Mouse (Mus musculus) kidney, postnatal 14 days (tissue): ENCODE results near the gene Tars.
A peak's percentile ranks its signal among the peaks of the same experiment; 100 is the strongest.

Experiments
- DNase-seq: peaks from one replicate; pipeline ENCODE4 v3.0.0; 2022; ENCODE audit warnings: mixed read lengths

Gene Tars

DNA sequence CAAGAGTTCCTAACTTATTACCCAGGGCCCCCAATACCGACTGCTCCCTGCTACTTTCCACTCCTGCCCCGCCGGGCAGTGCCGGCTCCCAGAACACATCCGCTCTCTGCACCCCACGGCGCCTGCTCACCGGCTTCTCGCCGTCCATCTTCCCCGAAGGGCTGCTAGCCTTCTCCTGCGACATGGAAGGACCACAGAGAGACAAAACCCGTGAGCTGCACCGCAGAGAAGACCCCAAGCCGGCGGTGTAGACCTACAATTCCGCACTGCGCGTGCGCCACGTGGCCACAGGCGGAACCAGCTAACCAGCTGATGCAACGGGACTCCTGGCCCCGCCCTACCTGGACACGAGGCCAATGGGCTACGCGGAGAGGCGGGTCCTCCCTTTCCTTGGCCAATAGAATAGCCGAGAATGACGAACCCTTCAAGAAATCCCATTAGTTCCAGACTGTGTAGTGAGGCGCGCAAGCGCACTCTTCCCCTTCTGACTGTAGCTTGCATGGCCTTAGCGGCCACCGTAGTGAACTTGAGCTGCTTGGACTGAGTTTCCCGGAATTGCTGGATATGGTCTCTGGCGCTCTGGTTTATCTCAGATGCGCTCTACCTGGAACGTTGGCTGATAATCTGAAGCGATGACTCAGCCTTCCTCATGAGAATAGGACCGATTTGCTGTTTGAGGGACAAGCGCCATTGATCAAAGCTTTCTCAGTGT is at the start of gene Tars:
Gene Tars, minus strand, starts transcription at position 310 of the 712 bp plus-strand sequence.
- DNase-seq: peak; percentile 99

GRCm38 (mm10) chr15:11437361-11437760 is 37.9 kb upstream of the Tars start:
- DNase-seq: no peak

DNA sequence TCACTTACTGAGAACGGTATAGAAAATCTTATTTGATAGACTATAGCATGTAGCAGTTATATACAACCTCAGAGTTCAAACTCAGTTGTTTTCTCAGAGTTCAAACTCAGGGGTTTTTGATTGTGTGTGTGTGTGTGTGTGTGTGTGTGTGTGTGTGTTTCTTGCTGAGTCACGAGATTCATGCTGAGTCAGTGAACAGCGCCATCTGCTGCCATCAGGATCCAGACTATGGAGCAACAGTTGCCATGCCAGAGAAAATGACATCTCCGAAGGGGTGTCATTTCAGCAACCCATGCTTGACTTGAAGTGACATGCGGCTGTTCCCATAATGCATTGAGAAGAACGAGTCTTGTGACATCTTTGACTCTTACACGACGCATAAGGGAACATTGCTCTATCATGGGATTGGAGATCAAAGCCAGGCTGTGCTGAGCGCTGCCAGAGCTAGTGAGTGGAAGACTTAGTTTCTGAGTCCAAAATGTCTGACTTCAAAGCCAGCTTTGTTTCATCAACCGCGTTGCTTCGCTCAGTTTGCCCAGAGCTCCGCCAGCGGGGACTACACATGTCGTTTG is 37.3 kb upstream of the Tars start:
- no peak for DNase-seq

DNA sequence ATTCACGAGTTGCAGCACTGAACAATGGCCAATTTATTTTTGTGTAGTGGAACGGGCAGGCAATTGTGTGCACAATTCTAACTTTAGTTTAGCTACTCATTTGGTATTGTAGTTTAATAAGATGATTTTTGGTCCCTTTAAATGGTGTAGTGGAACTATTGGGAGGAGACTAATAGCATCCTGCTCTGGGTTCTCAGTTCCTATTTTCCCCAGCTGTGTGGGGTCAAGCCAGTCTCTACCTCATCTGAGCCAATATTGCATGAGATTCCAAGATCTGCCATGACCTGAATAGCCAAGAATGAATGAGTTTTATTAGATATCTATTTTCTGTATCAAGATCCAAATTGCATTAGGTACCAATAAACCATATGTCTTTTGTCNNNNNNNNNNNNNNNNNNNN is 27.4 kb upstream of the Tars start:
- DNase-seq: no peak

- DNase-seq: no peak
Measured at GRCm38 (mm10) chr15:11413484-11413883, 14.0 kb upstream of the Tars start.

DNA sequence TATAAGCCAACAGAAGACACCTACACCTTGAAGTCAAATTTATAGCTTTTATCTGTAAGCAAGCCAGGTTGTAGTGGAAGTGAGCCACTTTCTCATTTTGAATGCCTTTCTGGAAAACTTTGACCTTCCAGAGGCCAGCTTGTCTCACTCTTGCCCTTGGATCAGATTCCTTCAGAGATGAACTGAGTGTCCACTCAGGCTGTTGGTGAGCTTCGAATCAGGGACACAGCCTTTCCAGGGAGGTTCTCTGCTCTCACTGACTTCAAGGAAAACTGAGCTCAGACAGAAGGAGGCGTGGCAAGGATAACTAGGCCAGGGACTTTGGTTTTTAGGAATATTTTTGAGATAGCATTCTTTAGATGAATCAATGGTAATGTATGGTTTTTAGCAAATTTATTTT is 13.1 kb upstream of the Tars start:
- no peak for DNase-seq

GRCm38 (mm10) chr15:11411846-11412245 is 12.4 kb upstream of the Tars start:
- DNase-seq: no peak

DNA sequence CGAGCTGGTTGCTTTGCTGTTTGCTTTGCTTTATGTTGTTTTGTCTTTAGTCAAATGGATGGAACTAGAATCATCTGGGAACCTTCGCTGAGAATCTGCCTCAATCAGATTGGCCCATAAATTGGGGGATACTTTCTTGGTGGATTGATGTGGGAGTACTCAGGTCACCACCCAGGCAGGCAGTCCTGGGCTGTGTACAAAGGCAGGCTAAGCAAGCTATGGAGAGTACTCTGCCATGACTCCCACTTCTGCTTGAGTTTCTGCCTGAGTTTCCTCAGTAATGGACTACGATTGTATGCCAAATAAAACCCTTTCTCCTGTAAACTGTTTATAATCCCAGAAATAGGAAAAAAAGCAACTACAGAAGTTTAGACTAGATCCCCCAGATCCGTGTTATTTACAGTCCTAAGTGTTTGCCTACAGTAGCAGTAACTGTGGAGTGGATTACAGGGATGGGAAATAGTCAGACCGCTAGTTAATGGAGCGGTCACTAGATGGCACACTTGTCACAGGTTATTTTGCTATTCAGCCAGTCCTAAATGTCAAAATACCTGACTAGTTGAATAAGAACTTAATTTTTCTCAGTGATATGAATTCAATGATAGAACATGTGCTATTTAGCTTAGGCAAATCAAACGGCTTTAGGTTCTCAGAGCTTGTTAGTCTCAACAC is 8.8 kb upstream of the Tars start:
- DNase-seq: peak; percentile 44

- DNase-seq: peak; percentile 71
Measured at GRCm38 (mm10) chr15:11407381-11407780, 7.9 kb upstream of the Tars start.

DNA sequence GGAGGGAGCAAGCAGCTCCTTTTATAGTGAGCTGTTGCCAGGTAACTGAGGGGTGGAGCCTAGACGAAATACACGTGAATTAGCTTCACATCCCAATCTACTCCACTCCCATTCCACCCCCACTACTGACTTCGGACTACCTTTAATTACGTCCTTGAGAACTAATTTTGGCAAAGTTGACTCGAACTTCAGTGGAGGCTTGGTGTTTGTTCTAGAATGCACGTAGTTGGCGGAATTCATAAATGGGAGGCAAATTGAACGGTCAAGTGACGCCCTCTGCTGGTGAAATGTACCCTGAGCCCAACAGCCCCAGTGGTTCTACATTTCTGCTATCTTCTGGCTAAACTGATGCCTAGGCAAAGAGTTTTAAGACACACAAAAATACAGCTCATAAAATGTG is 7.3 kb upstream of the Tars start:
- DNase-seq: peak; percentile 12

DNA sequence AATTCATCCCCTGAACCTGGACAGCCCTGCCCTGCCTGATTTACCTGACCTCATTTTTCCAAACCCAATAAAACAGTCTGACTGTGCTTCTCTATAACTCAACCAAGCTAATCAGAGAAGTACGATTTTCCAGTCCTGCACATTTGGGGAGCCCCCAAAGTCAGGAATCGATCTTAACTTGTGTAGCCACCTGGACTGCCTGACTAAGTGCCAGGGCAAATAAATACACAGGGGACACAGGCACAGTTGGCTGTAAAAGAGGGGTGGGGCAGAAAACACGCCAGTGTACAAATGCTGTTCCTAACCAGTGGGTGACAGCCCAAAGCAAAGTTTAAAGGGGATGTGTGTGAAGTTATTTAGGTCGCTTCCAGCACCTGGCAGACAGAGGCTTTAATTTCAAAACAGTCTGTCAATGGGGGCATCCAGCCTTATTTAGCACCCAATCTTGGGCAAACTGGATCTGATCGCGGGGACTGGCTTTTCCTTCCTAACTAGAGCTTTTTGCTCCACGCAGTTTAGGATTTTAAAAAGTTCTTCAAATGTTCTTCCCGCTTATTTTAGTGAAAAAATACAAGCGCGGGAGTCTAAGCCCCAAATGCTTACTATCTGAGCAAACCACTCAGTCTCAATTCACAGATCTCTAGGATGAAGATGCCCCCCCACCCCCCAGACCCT is 652 bp downstream of the Tars start:
- no peak for DNase-seq

GRCm38 (mm10) chr15:11396421-11396820 is 3.0 kb downstream of the Tars start:
- DNase-seq: no peak

- no peak for DNase-seq
Measured at GRCm38 (mm10) chr15:11392903-11393302, 6.6 kb downstream of the Tars start.

DNA sequence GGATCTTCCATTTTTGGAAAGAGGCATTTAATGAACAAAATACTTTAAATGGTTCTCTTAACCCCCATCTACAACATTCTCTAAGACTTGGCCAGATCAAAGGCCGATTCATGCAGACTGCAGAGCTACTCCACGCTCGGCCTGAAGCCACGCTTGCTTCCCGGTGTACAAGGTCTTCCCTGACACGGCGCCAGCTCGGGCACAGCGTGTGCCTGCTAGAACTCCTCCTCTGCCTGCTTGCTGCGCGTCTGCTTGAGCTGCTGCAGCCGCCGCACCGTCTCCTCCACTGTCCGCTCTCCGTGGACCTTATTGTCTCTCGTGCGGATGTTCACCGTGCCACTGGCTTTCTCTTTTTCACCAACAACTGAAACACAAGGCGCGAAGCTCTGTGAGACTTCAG is 15.7 kb downstream of the Tars start:
- DNase-seq: no peak

DNA sequence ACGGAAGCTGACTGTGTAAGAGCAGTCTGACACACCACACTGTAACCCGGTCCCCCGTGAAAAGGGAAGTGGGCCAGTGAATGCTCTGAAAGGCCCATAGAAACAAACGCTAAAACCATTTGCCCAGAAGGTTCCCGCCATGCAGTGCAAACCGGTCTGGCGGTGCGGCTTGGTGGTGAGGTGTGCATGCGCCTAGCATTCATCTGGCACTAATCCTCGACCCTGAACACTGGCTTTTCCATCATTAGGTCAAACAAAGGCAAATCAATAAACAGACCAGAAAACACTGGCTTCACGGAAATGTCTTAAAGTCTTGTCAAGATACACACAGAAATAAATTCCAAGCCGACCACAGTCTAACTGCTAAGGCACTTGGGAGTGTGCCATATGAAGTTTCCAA is 16.9 kb downstream of the Tars start:
- DNase-seq: no peak

GRCm38 (mm10) chr15:11380616-11381015 is 18.8 kb downstream of the Tars start:
- no peak for DNase-seq

DNA sequence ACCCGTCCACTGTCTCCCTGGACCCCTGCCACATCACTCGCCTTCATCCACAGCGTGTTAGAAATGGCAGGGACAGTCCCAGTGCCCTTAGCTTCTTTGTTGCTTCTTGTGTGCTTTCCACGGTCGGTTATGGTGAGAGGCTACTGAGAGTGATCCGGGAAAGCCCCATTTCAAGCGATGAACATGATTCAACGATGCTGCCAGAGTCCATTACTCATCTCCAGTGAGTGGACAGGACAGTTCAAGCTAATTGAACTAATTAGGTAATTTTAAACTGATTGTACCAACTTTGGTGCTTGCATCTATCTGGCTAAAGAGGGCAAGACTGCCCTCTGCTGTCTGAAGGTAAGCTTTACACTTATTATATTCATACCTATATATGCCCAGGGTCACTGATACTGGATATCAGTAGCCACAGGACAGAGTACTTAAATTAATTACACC is 19.4 kb downstream of the Tars start:
- DNase-seq: peak; percentile 39

DNA sequence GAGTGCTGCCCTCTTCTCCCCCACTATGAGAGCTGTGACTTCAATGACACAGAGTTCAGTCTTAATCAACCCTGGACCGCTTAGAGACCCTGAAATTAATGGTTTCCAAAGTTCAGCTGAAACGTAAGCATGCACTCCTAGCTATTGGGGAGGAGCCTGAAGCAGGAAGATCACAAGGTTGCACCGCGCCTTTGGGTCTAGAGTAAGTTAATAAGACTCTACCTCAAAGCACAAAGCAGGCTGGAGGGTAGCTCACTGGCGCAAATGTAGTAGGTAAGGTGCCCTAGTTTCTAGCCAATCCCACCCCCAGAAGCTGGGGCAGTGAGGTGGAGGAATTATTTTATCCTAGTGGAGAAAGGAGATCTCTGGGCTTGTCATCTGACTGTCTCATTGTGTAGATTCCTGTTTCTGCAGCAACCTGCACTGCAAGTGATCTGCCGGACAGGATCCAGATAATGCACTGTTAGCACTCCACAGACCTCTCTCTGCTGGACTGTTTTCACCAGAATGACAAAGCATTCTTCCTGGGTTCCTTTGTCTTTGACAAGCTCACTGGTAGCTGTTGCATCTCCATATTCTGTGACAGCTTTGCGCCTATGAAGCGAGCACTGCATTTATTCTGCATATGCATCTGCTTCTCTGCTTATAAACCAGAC is 19.9 kb downstream of the Tars start:
- DNase-seq: peak; percentile 23

DNA sequence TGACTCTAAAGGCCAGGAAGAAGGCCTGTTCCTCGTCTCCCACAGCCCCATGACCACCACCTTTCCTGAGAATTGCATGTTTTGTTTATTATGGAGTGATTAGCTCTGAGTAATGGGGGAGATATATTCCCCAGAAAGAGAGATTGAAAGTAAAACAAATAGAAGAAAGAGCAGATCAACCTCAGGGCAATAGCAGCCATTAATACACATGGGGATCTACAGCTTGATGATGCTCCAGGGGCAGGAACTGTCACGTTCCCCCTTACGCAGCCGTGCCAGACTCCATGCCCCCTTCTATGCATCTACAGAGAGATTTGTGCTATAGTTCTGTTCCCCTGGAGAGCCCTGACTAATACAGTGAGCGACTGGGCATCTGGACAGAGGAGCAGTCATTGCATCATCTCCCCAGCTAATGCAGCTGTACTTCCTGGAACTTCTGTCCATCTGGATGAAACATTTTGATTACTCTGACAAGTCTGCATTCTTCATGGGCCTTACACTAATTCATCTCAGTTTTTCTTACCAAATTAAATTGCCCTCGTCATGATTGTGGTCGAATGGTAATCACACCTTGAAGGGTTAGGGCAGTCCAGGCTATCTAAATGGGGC is 28.9 kb downstream of the Tars start:
- no peak for DNase-seq

GRCm38 (mm10) chr15:11369572-11369971 is 29.9 kb downstream of the Tars start:
- no peak for DNase-seq

DNA sequence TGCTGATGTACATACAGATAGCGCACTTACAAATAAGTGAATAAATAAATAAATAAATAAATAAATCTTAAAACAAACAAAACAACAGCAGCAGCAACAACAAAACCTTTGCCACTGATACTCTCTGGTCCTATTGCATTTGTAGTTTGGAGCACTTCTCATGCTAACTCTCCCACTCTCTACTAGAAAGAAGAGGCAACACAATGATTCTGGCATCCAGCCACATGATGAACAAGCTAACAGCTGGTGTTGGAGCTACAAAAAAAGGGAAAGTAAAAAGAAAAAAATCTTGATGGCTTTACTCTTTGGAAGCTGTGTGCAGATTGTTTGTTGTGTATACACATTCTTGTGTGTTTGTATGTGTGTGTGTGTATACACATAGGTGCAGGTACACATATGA is 34.7 kb downstream of the Tars start:
- DNase-seq: peak; percentile 43

DNA sequence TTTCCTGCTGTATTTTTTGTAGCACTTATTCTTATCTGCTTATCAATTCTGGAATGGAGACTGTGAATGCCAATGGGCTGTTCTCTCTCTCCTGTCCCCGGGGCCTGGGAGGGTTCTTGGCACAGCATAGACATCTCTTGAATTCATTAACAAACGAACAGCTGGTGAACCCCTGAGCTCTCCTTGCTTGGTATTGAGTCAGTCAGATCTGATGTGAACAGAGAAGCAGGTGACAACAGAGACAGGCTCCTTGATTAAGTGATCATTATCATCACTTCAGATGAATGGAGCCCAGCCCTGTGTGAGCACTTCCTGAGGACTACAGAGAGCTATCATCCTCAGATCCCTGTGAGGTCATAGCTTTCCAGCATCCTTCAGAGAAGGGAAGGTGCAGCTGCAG is 35.4 kb downstream of the Tars start:
- DNase-seq: no peak

DNA sequence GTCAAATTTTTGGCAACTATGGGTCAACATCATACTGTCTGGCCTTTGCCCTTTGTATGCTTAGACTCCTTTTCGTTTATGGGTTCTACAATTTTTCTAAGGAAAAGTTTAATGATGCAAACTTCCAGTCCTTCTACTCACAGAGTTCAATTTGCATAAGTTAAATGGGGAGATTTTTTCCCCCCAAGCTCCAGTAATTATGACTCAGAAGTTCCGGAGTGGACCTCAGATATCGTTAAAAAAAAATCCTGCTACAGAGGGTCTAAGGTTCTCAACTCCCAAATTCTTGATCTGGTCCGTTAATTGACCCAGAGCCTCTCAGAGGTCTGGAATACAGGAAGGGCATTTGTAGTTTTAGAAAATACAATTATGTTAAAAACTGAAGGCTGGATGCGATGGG is 37.6 kb downstream of the Tars start:
- DNase-seq: no peak
